Mouse (Mus musculus): ENCODE results near the gene Zfp146.
"Not testable (repeated sequence)": the region's sequence is repeated elsewhere in the genome, so short reads cannot be mapped to it uniquely, and the experiment has no call there.

The Zfp146 gene

DNA sequence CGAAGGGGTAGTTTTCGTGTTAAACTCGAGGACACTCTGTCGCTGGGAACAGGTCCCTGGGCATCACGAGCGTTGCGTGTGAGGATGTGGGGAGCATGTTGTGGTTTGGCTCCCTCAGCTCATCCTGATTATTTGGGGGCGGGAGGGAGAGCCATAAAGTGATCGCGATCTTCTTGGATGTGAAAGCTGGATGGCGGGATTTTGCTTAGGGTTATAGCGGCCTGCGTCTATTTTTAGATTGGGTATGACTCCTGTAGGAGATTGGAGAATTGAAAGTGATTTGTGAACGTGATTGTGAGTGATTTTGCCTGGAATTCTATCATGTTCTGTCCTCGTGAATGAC, 47.4 kb downstream of the Zfp146 start:
- no peak for DNase-seq (ENCODE audit: low spot score)

DNA sequence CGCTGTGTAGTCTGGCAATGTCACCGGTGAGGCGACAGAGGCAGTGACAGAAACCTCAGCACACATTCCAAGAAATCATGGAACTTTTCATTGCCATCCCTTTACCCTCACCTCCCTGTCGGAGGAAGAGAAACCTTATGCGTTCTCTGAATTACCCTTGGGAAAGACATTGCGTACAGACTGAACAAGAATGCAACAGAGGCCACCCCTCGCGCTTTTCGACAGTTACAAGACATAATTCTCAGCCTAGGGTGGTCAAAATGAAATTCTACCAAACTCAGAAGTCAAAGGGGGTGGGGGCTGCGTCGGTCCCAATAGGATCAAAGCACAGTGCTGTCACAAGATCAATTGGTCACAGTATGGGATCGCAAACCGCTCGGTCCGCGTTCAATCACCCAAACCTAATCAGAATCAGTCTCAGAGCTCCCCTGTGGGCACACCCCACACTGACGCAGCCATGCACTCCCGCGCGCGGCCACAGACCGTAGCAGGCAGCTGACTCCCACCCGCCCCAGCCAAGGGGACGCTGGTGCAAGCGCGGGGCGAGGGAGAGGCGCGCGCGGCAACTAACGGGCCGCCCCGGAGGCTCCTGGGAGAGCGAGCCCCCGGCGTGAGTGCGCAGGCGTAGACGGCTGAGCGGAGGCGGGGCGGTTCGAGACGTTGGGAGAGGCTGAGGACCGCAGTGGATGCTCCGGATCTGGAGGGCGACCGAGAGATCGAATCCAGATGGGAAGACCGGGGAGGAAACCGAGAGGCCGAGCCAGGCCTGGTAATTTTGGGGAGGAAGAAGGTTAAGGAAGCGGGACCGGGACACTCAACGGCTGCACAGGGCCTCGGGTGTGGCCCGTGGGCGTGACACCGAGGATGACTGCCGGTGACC, 48.0 kb downstream of the Zfp146 start, which contains the start of gene Zfp382:
Zfp382 (plus strand) TSS at position 635 of the 880 bp plus-strand sequence.
- DNase-seq (ENCODE audit: low spot score), result peak; percentile 81

DNA sequence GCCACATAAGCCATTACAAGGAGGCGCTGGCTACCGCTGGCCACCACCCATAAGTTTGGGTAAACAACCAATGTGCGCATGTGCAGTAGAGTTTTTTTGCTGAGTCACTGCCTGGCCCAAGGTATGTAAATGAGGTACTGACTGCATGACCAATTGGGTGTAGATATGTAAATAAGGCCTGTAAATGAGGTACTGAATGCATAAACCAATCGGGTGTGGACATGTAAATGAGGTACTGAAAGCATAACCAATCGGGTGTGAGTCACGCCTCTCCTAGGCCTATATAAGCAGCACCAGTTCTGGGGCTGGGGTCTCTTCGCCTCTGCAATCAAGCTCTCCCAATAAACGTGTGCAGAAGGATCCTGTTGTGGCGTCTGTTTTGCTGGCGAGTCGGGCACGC, 51.6 kb downstream of the Zfp146 start:
- DNase-seq (ENCODE audit: low spot score), result not testable (repeated sequence)

DNA sequence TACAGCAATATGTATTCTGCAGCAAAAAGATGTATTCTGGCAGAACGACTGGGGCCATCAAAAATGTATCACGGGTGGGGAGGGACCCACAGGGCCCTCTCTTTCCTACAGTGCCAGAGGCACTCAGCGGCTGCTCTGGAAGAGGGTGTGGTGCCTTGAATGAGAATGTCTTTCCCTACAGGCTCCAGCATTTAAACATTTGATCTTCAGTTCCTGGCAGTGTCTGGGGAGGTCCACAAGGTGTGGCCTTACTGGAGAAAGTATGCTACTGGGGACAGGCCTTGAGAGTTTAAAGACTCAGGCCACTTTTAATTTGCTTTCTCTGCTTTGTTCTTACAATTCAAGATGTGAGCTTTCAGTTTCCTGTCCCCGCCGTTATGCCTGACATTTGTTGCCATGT, 53.5 kb downstream of the Zfp146 start:
- DNase-seq (ENCODE audit: low spot score), result no peak

All from ovary, adult 18-20 months (tissue).